Mouse (Mus musculus) MEL (cell line): ENCODE results near the gene Eif2ak4. TPM values are rescaled to one million over a fixed set of nuclear protein-coding genes. Genes with fewer than 3 reads are reported as not detected.

Source experiments
- DNase-seq: peaks from one replicate; pipeline ENCODE4 v3.0.0; 2011; ENCODE audit warnings: low read depth, low spot score
- H3K27ac ChIP-seq: 2 replicates; pipeline ENCODE4 v1.5.1; 2012; ENCODE audit warnings: low read depth, mild to moderate bottlenecking, control low read depth, low read length, moderate library complexity; ENCODE audit not compliant: control insufficient read depth
- H3K27me3 ChIP-seq, 2 experiments: fragments of 150-350 bp in 1 of 2; sonication (generic) in 1 of 2; 2 replicates each; pipeline ENCODE4 v1.6.1; 2012; ENCODE audit warnings: low read length in 2 of 2, mild to moderate bottlenecking in 2 of 2, improper control_type of control experiment in 1 of 2, moderate library complexity in 1 of 2; ENCODE audit not compliant: insufficient read depth in 2 of 2, control insufficient read depth in 1 of 2
- H3K36me3 ChIP-seq, 2 experiments: 2 replicates each; pipeline ENCODE4 v1.6.1; 2012 to 2014; ENCODE audit warnings: low read length in 2 of 2, improper control_type of control experiment in 1 of 2, inconsistent platforms in 1 of 2, mild to moderate bottlenecking in 1 of 2; ENCODE audit not compliant: insufficient read depth in 2 of 2, control insufficient read depth in 1 of 2
- H3K4me1 ChIP-seq, 2 experiments: fragments of 150-350 bp in 1 of 2; sonication (generic) in 1 of 2; 2 replicates each; pipeline ENCODE4 v1.6.1; 2012; ENCODE audit warnings: low read length in 2 of 2, improper control_type of control experiment in 1 of 2, mild to moderate bottlenecking in 1 of 2; ENCODE audit not compliant: insufficient read depth in 2 of 2, control insufficient read depth in 1 of 2
- H3K4me3 ChIP-seq, 2 experiments: fragments of 150-350 bp in 1 of 2; sonication (generic) in 1 of 2; 2 replicates each; pipeline ENCODE4 v1.5.1; 2012; ENCODE audit warnings: low read depth in 2 of 2, low read length in 2 of 2, mild to moderate bottlenecking in 2 of 2, moderate library complexity in 2 of 2, control low read depth in 1 of 2, improper control_type of control experiment in 1 of 2; ENCODE audit not compliant: control insufficient read depth in 1 of 2, insufficient read depth in 1 of 2
- H3K79me2 ChIP-seq: 2 replicates; pipeline ENCODE4 v1.6.1; 2012; ENCODE audit warnings: mild to moderate bottlenecking, low read length, moderate library complexity; ENCODE audit not compliant: control insufficient read depth, poor library complexity, insufficient read depth
- H3K9ac ChIP-seq: 2 replicates; pipeline ENCODE4 v1.6.1; 2012; ENCODE audit warnings: low read depth, mild to moderate bottlenecking, control low read depth, low read length, moderate library complexity; ENCODE audit not compliant: control insufficient read depth, poor library complexity, severe bottlenecking
- H3K9me3 ChIP-seq: fragments of 150-350 bp; sonication (generic); replicated peaks from 2 replicates; pipeline ENCODE4 v1.6.1; 2012; ENCODE audit warnings: mild to moderate bottlenecking, low read length, improper control_type of control experiment, moderate library complexity; ENCODE audit not compliant: insufficient read depth
- BHLHE40 ChIP-seq: IDR thresholded peaks from 2 replicates; pipeline ENCODE4 v1.6.1; 2012; ENCODE audit warnings: low read depth, mild to moderate bottlenecking, inconsistent platforms, low read length, improper control_type of control experiment, borderline replicate concordance
- CHD1 ChIP-seq: IDR thresholded peaks from 2 replicates; pipeline ENCODE4 v1.6.1; 2012; ENCODE audit warnings: low read depth, mild to moderate bottlenecking, inconsistent platforms, low read length, improper control_type of control experiment
- CHD2 ChIP-seq: IDR thresholded peaks from 2 replicates; pipeline ENCODE4 v1.6.1; 2011; ENCODE audit warnings: low read length, improper control_type of control experiment
- CTCF ChIP-seq, 3 experiments: IDR thresholded peaks in 2 of 3; conservative IDR thresholded peaks in 1 of 3; 2 replicates each; pipeline ENCODE4 v1.5.1; 2011 to 2012; ENCODE audit warnings: low read length in 3 of 3, low read depth in 2 of 3, mild to moderate bottlenecking in 2 of 3, improper control_type of control experiment in 1 of 3, inconsistent platforms in 1 of 3, mixed read lengths in 1 of 3, moderate library complexity in 1 of 3; ENCODE audit not compliant: control insufficient read depth in 1 of 3, insufficient read depth in 1 of 3, poor library complexity in 1 of 3, severe bottlenecking in 1 of 3
- E2F4 ChIP-seq: IDR thresholded peaks from 2 replicates; pipeline ENCODE4 v1.6.1; 2011; ENCODE audit warnings: low read depth, low read length, improper control_type of control experiment, borderline replicate concordance
- ELF1 ChIP-seq: IDR thresholded peaks from 2 replicates; pipeline ENCODE4 v1.6.1; 2014; ENCODE audit warnings: low read depth, mild to moderate bottlenecking, inconsistent platforms, low read length, improper control_type of control experiment, moderate library complexity
- ETS1 ChIP-seq: IDR thresholded peaks from 2 replicates; pipeline ENCODE4 v1.6.1; 2012; ENCODE audit warnings: low read depth, mild to moderate bottlenecking, inconsistent platforms, low read length, improper control_type of control experiment, moderate library complexity
- GATA1 ChIP-seq: IDR thresholded peaks from 2 replicates; pipeline ENCODE4 v1.6.1; 2011; ENCODE audit warnings: low read depth, low read length, improper control_type of control experiment
- JUND ChIP-seq: IDR thresholded peaks from 2 replicates; pipeline ENCODE4 v1.6.1; 2011; ENCODE audit warnings: low read depth, mild to moderate bottlenecking, improper control_type of control experiment, low read length
- MAX ChIP-seq: IDR thresholded peaks from 2 replicates; pipeline ENCODE4 v1.6.1; 2011; ENCODE audit warnings: low read length, improper control_type of control experiment
- MAZ ChIP-seq: IDR thresholded peaks from 2 replicates; pipeline ENCODE4 v1.6.1; 2012; ENCODE audit warnings: low read depth, mild to moderate bottlenecking, inconsistent platforms, low read length, improper control_type of control experiment
- MEF2A ChIP-seq: IDR thresholded peaks from 2 replicates; pipeline ENCODE4 v1.6.1; 2014; ENCODE audit warnings: low read depth, mild to moderate bottlenecking, inconsistent platforms, low read length, improper control_type of control experiment; ENCODE audit not compliant: poor library complexity, insufficient replicate concordance, severe bottlenecking; ENCODE audit errors: extremely low read depth
- MXI1 ChIP-seq: IDR thresholded peaks from 2 replicates; pipeline ENCODE4 v1.6.1; 2011; ENCODE audit warnings: mild to moderate bottlenecking, low read depth, low read length, improper control_type of control experiment
- NELFE ChIP-seq: IDR thresholded peaks from 2 replicates; pipeline ENCODE4 v1.6.1; 2011; ENCODE audit warnings: low read depth, low read length, improper control_type of control experiment
- NRF1 ChIP-seq: IDR thresholded peaks from 2 replicates; pipeline ENCODE4 v1.6.1; 2014; ENCODE audit warnings: low read depth, mild to moderate bottlenecking, inconsistent platforms, low read length, improper control_type of control experiment, moderate library complexity; ENCODE audit not compliant: poor library complexity, insufficient read depth, severe bottlenecking
- POLR2A ChIP-seq, 2 experiments: IDR thresholded peaks; 2 replicates each; pipeline ENCODE4 v1.6.1; 2011 to 2012; ENCODE audit warnings: low read length in 2 of 2, mild to moderate bottlenecking in 2 of 2, control low read depth in 1 of 2, improper control_type of control experiment in 1 of 2, low read depth in 1 of 2, moderate library complexity in 1 of 2; ENCODE audit not compliant: control insufficient read depth in 1 of 2, insufficient read depth in 1 of 2, poor library complexity in 1 of 2
- POLR2AphosphoS2 ChIP-seq: IDR thresholded peaks from 2 replicates; pipeline ENCODE4 v1.6.1; 2011; ENCODE audit warnings: low read length, improper control_type of control experiment
- POLR2AphosphoS5 ChIP-seq: IDR thresholded peaks from 2 replicates; pipeline ENCODE4 v1.6.1; 2012; ENCODE audit warnings: low read depth, borderline replicate concordance, mild to moderate bottlenecking, inconsistent platforms, low read length, moderate library complexity, mixed read lengths
- RAD21 ChIP-seq: IDR thresholded peaks from 2 replicates; pipeline ENCODE4 v1.6.1; 2011; ENCODE audit warnings: mild to moderate bottlenecking, low read depth, low read length, improper control_type of control experiment
- SIN3A ChIP-seq: IDR thresholded peaks from 2 replicates; pipeline ENCODE4 v1.6.1; 2012; ENCODE audit warnings: low read length, improper control_type of control experiment, inconsistent platforms
- SMC3 ChIP-seq: IDR thresholded peaks from 2 replicates; pipeline ENCODE4 v1.6.1; 2011; ENCODE audit warnings: low read depth, low read length, improper control_type of control experiment
- TBP ChIP-seq: IDR thresholded peaks from 2 replicates; pipeline ENCODE4 v1.8.0; 2011; ENCODE audit warnings: low read depth, low read length, improper control_type of control experiment
- UBTF ChIP-seq: IDR thresholded peaks from 2 replicates; pipeline ENCODE4 v1.6.1; 2012; ENCODE audit warnings: low read depth, mild to moderate bottlenecking, inconsistent platforms, low read length, improper control_type of control experiment, moderate library complexity, borderline replicate concordance; ENCODE audit not compliant: insufficient read depth
- USF2 ChIP-seq, 2 experiments: IDR thresholded peaks; 2 replicates each; pipeline ENCODE4 v1.6.1; 2011 to 2012; ENCODE audit warnings: improper control_type of control experiment in 2 of 2, low read length in 2 of 2, borderline replicate concordance in 1 of 2, inconsistent platforms in 1 of 2, low read depth in 1 of 2, mild to moderate bottlenecking in 1 of 2; ENCODE audit not compliant: insufficient read depth in 1 of 2
- ZMIZ1 ChIP-seq: IDR thresholded peaks from 2 replicates; pipeline ENCODE4 v1.6.1; 2012; ENCODE audit warnings: low read depth, mild to moderate bottlenecking, inconsistent platforms, low read length, improper control_type of control experiment, moderate library complexity
- ZNF384 ChIP-seq: IDR thresholded peaks from 2 replicates; pipeline ENCODE4 v1.6.1; 2012; ENCODE audit warnings: low read depth, mild to moderate bottlenecking, inconsistent platforms, low read length, improper control_type of control experiment
- polyA plus RNA-seq, 2 experiments: library from polyadenylated mRNA; stranded (reverse) in 1 of 2; unstranded in 1 of 2; fragments of >175 nt in 1 of 2; fragments of >200 nt in 1 of 2; gene quantifications; 2 replicates each; pipeline versions ENCODE4 v1.2.1 to v1.2.4; 2012; ENCODE audit warnings: low replicate concordance in 2 of 2, low read depth in 1 of 2; ENCODE audit not compliant: insufficient read length in 2 of 2, insufficient read depth in 1 of 2, missing spikeins in 1 of 2
- total RNA-seq: library from RNA; depleted of rRNA; stranded (reverse); fragments of 300-350 nt; gene quantifications from 2 replicates; pipeline ENCODE4 v1.2.3, GENCODE M21; 2012

The Eif2ak4 gene
- total and polyA plus RNA-seq, 3 experiments, result 13.2 to 15.5 TPM; not detected in 1

DNA sequence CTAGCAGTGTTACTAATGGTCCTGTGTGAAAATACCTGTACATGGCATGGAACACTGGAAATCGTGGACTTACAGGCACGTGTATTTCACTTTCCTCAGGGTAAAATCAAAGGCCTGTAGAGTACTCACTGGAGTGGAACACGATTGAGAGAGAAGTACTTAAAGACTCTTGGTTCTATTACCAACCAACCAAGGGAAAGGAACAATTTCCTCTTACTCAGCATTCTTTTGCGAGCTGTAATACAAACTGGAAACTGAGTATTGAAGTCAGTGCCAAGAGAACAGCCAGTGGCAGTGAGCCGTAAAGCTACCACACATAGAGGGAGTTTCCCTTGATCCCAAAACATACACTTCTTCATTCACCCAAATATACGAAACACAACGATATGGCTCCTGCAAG lies 47.1 kb upstream of the Eif2ak4 start:
- DNase-seq, result no peak
- no peak for TF ChIP-seq MXI1
- no peak for TF ChIP-seq TBP
- no peak for TF ChIP-seq E2F4
- TF ChIP-seq CTCF (IDR thresholded peaks at IDR 0.05 in 2 of 3, conservative IDR thresholded peaks at IDR 0.05 in 1 of 3; ENCODE audit: control insufficient read depth in 1 of 3, insufficient read depth in 1 of 3, low read depth in 2 of 3, low read length in 3 of 3, poor library complexity in 1 of 3, severe bottlenecking in 1 of 3), result no peak
- no peak for TF ChIP-seq POLR2A (IDR thresholded peaks at IDR 0.05; ENCODE audit: control insufficient read depth in 1 of 2, insufficient read depth in 1 of 2, low read depth in 1 of 2, low read length in 2 of 2, poor library complexity in 1 of 2)
- no peak for TF ChIP-seq SMC3
- Histone ChIP-seq H3K79me2 (no peaks in the 10 kb centered on the region), H3K9me3 (no peaks in the 10 kb centered on the region), H3K36me3 (no peaks in the 10 kb centered on the region), H3K27me3 (no peaks in the 10 kb centered on the region), H3K9ac (no peak overlapping the region), H3K4me1 (no peaks in the 10 kb centered on the region), H3K27ac (no peak overlapping the region), H3K4me3 (no peak overlapping the region)

DNA sequence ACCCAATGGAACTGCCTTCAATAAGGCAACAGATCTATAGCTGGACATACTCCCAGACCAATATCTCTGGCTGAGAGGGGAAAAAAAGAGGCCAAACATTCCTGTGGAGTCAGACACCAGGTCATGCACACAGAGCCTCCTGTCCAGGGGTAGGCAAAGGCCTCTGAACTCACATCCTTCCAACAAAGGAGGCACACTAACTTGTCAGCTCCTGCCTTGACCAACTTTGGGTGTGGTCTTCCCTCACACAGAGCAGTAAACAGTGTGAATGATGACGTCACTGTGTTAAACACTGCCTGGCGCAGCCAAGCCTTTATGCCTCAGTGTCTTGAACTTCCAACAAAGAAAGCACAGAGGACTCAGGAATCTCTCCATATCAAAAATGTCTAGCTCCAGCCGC lies 44.5 kb upstream of the Eif2ak4 start:
- no peak overlapping the region for H3K4me3 ChIP-seq
- H3K27ac ChIP-seq, result no peak overlapping the region
- no peaks in the 10 kb centered on the region for H3K79me2 ChIP-seq
- no peaks in the 10 kb centered on the region for H3K9me3 ChIP-seq
- DNase-seq, result no peak
- H3K4me1 ChIP-seq, result no peaks in the 10 kb centered on the region
- TF ChIP-seq USF2 (IDR thresholded peaks at IDR 0.05; ENCODE audit: borderline replicate concordance in 1 of 2, insufficient read depth in 1 of 2, low read depth in 1 of 2, low read length in 2 of 2), result no peak
- no peak for TF ChIP-seq BHLHE40
- no peak for TF ChIP-seq SIN3A
- no peak for TF ChIP-seq CHD1
- no peak for TF ChIP-seq NELFE
- TF ChIP-seq CTCF (IDR thresholded peaks at IDR 0.05 in 2 of 3, conservative IDR thresholded peaks at IDR 0.05 in 1 of 3; ENCODE audit: control insufficient read depth in 1 of 3, insufficient read depth in 1 of 3, low read depth in 2 of 3, low read length in 3 of 3, poor library complexity in 1 of 3, severe bottlenecking in 1 of 3), result no peak
- no peak for TF ChIP-seq ZMIZ1
- no peak for TF ChIP-seq MAX
- H3K27me3 ChIP-seq, result no peaks in the 10 kb centered on the region
- no peak overlapping the region for H3K9ac ChIP-seq
- H3K36me3 ChIP-seq, result no peaks in the 10 kb centered on the region

DNA sequence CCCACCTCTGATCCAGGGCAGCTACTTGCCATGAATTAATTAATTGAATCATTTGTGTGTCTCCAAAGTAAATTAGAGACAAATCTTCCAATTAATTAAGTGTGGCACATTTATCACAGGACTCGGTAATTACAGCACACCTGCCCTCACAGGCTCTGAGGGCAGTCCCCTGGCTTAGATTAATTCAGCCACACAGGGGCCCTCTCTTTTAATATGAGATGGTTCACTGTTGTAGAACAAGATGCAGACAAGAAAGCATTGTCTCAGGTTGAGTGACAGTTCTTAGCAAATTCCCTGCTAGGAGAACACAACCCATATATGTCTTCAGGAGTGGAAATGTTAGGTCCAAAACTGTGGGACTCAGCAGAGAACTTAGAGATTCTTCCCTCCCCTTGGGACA lies 42.9 kb upstream of the Eif2ak4 start:
- no peak overlapping the region for H3K27ac ChIP-seq
- no peaks in the 10 kb centered on the region; a peak in 1 of 4 replicates for H3K27me3 ChIP-seq
- H3K79me2 ChIP-seq, result no peaks in the 10 kb centered on the region
- H3K4me1 ChIP-seq, result no peaks in the 10 kb centered on the region
- H3K9ac ChIP-seq, result no peak overlapping the region
- H3K9me3 ChIP-seq, result no peaks in the 10 kb centered on the region
- DNase-seq, result no peak
- H3K36me3 ChIP-seq, result no peaks in the 10 kb centered on the region
- no peak overlapping the region for H3K4me3 ChIP-seq
- TF ChIP-seq ZNF384 (no peak), ELF1 (no peak), CTCF (IDR thresholded peaks at IDR 0.05 in 2 of 3, conservative IDR thresholded peaks at IDR 0.05 in 1 of 3; ENCODE audit: control insufficient read depth in 1 of 3, insufficient read depth in 1 of 3, low read depth in 2 of 3, low read length in 3 of 3, poor library complexity in 1 of 3, severe bottlenecking in 1 of 3) (no peak), POLR2AphosphoS2 (no peak), JUND (no peak), GATA1 (no peak), ETS1 (no peak), MAZ (no peak), MAX (no peak), SMC3 (no peak), UBTF (no peak), POLR2AphosphoS5 (no peak), RAD21 (no peak), CHD2 (no peak), NRF1 (no peak), USF2 (IDR thresholded peaks at IDR 0.05; ENCODE audit: borderline replicate concordance in 1 of 2, insufficient read depth in 1 of 2, low read depth in 1 of 2, low read length in 2 of 2) (no peak), MEF2A (no peak)
